Mouse (Mus musculus) bone marrow macrophage, adult 2 months (primary cell): ENCODE data around the gene Tatdn2.

Experiments used
- CTCF ChIP-seq: IDR thresholded peaks from 2 replicates; pipeline ENCODE4 v1.5.1; 2012; ENCODE audit warnings: low read depth, mild to moderate bottlenecking, low read length, moderate library complexity
- POLR2A ChIP-seq: IDR thresholded peaks from 2 replicates; pipeline ENCODE4 v1.6.1; 2012; ENCODE audit warnings: mild to moderate bottlenecking, low read depth, low read length, borderline replicate concordance

DNA sequence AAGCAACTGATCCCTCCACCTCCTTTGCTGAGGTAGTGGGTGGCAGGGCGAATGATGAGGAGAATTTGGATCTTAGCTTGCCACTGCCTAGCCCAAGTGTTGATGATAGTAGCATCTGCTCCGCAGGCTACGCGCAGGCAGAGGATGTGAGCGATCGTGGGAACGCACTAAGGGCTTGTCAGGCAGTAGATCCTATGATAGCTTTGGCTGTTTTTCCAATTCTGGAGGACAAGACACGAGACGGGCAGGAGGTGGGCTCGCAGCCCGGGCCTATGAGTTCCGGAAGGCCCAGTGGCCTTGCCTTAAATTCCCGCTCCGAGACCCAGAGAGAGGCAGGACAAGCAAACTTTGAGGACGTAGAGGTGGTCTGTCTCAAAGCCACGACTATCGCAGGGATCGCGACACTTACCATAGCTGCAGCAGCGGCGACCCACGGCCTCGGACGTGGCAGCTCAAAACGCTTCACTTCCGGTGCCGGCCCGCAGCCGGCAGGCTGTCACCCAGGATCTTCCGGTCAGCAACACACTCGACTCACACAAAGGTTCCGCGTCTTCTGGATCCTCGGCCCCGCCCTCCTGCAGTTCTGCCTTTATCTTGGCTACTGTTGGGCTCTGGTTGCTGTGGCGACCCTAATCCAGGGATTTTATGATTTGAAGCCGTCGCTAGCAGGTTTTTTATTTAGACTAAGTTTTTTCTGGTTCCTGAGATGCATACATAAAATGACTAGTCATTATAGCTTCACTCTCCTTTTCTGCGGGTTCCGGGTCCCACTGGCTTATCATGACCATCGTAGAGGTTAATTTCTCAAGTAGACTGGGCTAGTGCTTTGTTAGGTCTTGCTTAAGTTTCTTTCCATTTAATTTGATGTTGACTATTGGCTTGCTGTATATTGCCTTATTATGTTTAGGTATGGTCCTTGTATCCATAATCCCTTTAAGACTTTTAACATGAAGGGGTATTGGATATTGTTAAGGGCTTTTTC is 43.7 kb downstream of the Tatdn2 start, which contains the start of gene Sec13:
- TF ChIP-seq CTCF (no peak), POLR2A (no peak)
